Mouse (Mus musculus) liver, adult 2 months (tissue): ENCODE measurements around the gene Atrnl1.

ENCODE experiments used
- CTCF ChIP-seq: fragments of 200-500 bp; IDR thresholded peaks from 2 replicates; pipeline ENCODE4 v1.5.1; 2011; ENCODE audit warnings: low read depth, low read length, control low read depth
- POLR2A ChIP-seq: fragments of 200-500 bp; IDR thresholded peaks from 2 replicates; pipeline ENCODE4 v1.6.1; 2011; ENCODE audit warnings: low read length, control low read depth; ENCODE audit not compliant: insufficient read depth; ENCODE audit errors: extremely low read depth

GRCm38 (mm10) chr19:57925681-57926080 lies 314.8 kb downstream of the Atrnl1 start:
- TF ChIP-seq POLR2A = no peak
- no peak for TF ChIP-seq CTCF
